Mouse (Mus musculus) heart, postnatal 0 days (tissue): ENCODE measurements at regions not wholly inside any gene's neighbourhood (a gene's known extent, or its start where the extent isn't known, plus 50 kb on each side); places are given as distances from the start of the nearest gene placed in this dataset.

ENCODE experiments used
- ATAC-seq: fragments of 200-750 bp; cut with Nextera tagmentation; 2 replicates; pipeline ENCODE4 v1.8.0; 2017; ENCODE audit warnings: low read depth, moderate number of reproducible peaks, moderate library complexity; ENCODE audit not compliant: insufficient read depth
- DNase-seq: peaks from one replicate; pipeline ENCODE4 v3.0.0-alpha.2; 2016; ENCODE audit warnings: low spot score
- H3K27ac ChIP-seq: fragments of 300-500 bp; sonication (generic); 2 replicates; pipeline ENCODE4 v1.5.1; 2014; ENCODE audit warnings: low read depth, mild to moderate bottlenecking
- H3K27me3 ChIP-seq: fragments of 300-500 bp; sonication (generic); 2 replicates; pipeline ENCODE4 v1.6.1; 2014; ENCODE audit warnings: low read length, mixed read lengths; ENCODE audit not compliant: control insufficient read depth, insufficient read depth
- H3K36me3 ChIP-seq: fragments of 300-500 bp; sonication (generic); replicated peaks from 2 replicates; pipeline ENCODE4 v1.6.1; 2014; ENCODE audit warnings: low read length, mixed read lengths; ENCODE audit not compliant: control insufficient read depth, insufficient read depth
- H3K4me1 ChIP-seq: fragments of 300-500 bp; sonication (generic); 2 replicates; pipeline ENCODE4 v1.6.1; 2014; ENCODE audit warnings: antibody characterized with exemption; ENCODE audit not compliant: control insufficient read depth, insufficient read depth
- H3K4me2 ChIP-seq: fragments of 300-500 bp; sonication (generic); 2 replicates; pipeline ENCODE4 v1.6.1; 2014; ENCODE audit warnings: low read depth, mild to moderate bottlenecking, low read length, moderate library complexity
- H3K4me3 ChIP-seq: fragments of 300-500 bp; sonication (generic); 2 replicates; pipeline ENCODE4 v1.5.1; 2014; ENCODE audit warnings: low read depth, low read length
- H3K9ac ChIP-seq: fragments of 300-500 bp; sonication (generic); replicated peaks from 2 replicates; pipeline ENCODE4 v1.6.1; 2014; ENCODE audit warnings: low read depth, low read length, mixed read lengths
- H3K9me3 ChIP-seq: fragments of 300-500 bp; sonication (generic); replicated peaks from 2 replicates; pipeline ENCODE4 v1.6.1; 2016; ENCODE audit warnings: low read length; ENCODE audit not compliant: control insufficient read depth
- CTCF ChIP-seq: IDR thresholded peaks from 2 replicates; pipeline ENCODE4 v1.5.1; 2016; ENCODE audit warnings: antibody characterized with exemption, control low read depth, low read depth
- EP300 ChIP-seq: IDR thresholded peaks from 2 replicates; pipeline ENCODE4 v1.6.1; 2016; ENCODE audit warnings: antibody characterized with exemption, low read depth
- WGBS: fragments of 180-500 bp; shearing (Covaris S2); extraction: QIAGEN DNeasy Blood & Tissue Kit; methylation state at CpG from one replicate; pipeline ENCODE4 v1.1.7; 2014; 5-methylcytosine and 5-hydroxymethylcytosine counted together

DNA sequence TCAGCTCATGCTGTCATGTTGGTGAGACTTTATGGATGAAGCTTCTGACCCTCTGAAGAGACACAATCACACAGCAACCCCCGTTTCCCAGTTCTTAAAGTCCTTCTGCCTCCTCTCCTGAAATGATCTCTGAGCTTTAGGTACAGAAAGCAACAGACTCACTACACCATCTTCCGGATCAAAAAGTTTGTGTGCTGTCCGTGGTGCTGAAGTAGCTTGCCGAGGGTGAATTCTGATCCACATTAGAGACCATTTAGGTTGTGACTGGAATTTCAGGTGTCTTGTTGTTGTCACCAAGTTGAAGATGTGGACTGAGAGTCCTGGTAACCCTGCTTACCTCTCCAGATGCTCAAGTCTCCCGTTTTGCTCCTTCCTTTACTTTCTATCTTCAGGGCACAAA lies 375.2 kb downstream of the Shisa9 start:
- no peaks in the 10 kb centered on the region for H3K36me3 ChIP-seq
- WGBS, result 18% methylated on average over 5 of the region's 5 CpGs
- H3K27ac ChIP-seq, result no peak overlapping the region
- ATAC-seq (no peak), DNase-seq (peak; percentile 9)
- H3K4me2 ChIP-seq, result no peak overlapping the region
- TF ChIP-seq CTCF, result no peak
- no peak for TF ChIP-seq EP300
- H3K4me1 ChIP-seq, result no peaks in the 10 kb centered on the region
- H3K4me3 ChIP-seq, result no peak overlapping the region
- H3K9ac ChIP-seq, result no peak overlapping the region
- no peaks in the 10 kb centered on the region for H3K27me3 ChIP-seq
- no peaks in the 10 kb centered on the region for H3K9me3 ChIP-seq

DNA sequence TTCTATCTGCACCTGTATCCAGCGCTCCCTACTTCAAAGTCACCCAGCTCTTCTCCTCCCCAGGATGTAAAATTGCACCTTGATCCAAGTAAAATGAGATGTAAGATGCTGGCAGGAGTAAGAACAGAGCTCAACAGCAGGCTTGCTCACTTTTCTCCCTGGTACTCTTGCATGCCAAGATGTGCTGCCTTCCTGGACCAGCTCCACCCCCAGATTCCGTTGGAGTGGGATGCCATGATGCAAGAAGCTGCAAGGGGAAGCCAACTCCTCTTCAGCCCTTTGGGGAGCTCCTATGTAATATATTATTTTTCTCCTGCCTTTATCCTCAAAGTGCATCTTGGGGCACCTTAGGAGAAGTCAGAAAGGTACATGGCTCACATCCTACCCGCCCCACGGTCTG lies 405.6 kb downstream of the Shisa9 start:
- no peak overlapping the region for H3K4me3 ChIP-seq
- no peaks in the 10 kb centered on the region for H3K9me3 ChIP-seq
- no peaks in the 10 kb centered on the region for H3K4me1 ChIP-seq
- DNase-seq (no peak), ATAC-seq (no peak)
- no peaks in the 10 kb centered on the region for H3K27me3 ChIP-seq
- no peak overlapping the region for H3K4me2 ChIP-seq
- no peaks in the 10 kb centered on the region for H3K36me3 ChIP-seq
- no peak overlapping the region for H3K9ac ChIP-seq
- no peak overlapping the region for H3K27ac ChIP-seq
- WGBS, result 63% methylated on average over 4 of the region's 4 CpGs
- TF ChIP-seq CTCF, result no peak
- no peak for TF ChIP-seq EP300

DNA sequence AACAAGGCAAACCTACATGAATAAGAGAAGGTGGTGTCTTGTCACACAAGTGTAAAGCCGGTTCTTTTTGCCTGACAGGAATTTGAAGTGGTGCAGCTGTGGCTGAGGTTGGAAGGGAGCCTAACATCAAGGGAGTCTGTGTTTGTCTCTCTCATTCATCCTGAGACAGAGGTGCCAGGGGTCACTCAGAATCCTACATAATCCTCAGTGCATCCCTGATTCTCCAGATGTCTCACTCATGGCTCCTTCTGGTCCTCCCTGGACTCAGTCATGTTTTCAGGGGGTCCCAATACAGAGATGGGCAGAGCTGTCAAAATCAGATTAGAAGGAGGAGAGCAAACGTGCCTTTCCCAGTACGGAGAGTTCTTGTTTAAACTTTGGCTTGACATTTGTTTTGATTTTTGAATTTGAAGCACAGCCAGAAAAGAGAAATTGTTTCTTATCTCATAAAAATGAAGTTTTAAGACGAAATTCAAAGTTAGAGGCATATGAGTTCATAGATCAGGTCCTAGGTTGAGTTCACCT lies 451.8 kb downstream of the Shisa9 start:
- no peak overlapping the region for H3K4me2 ChIP-seq
- DNase-seq (no peak), ATAC-seq (no peak)
- H3K27ac ChIP-seq, result no peak overlapping the region
- H3K9ac ChIP-seq, result no peak overlapping the region
- H3K4me3 ChIP-seq, result no peak overlapping the region
- no peaks in the 10 kb centered on the region for H3K9me3 ChIP-seq
- H3K27me3 ChIP-seq, result no peaks in the 10 kb centered on the region
- no peaks in the 10 kb centered on the region for H3K36me3 ChIP-seq
- no peaks in the 10 kb centered on the region for H3K4me1 ChIP-seq
- TF ChIP-seq EP300 (no peak), CTCF (no peak)
- WGBS, result 44% methylated on average over 4 of the region's 4 CpGs

DNA sequence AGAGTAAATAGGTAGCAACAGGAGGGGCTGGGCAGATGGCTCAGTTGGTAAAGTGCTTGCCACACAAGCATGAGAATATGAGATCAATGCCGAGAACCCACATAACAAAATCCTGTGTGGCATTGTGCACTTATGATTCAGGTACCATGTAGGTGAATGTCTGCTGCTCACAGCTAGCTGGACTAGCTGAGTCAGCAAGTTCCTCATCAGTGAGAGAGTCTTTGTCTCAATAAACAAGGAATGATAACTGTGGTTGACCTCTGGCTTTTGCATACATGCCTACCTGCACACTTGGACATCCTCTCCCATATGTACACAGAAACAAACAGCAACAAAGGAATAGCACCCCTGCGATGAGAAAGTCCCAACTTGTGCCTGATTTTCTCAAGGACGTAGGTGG lies 454.7 kb downstream of the Shisa9 start:
- DNase-seq, result no peak
- no peaks in the 10 kb centered on the region for H3K27me3 ChIP-seq
- no peaks in the 10 kb centered on the region for H3K9me3 ChIP-seq
- H3K36me3 ChIP-seq, result no peaks in the 10 kb centered on the region
- no peak overlapping the region for H3K27ac ChIP-seq
- H3K4me1 ChIP-seq, result no peaks in the 10 kb centered on the region
- no peak for ATAC-seq
- no peak overlapping the region for H3K4me3 ChIP-seq
- 79% methylated on average over 3 of the region's 3 CpGs for WGBS
- H3K9ac ChIP-seq, result no peak overlapping the region
- H3K4me2 ChIP-seq, result no peak overlapping the region
- TF ChIP-seq EP300 (no peak), CTCF (no peak)

- ATAC-seq (no peak), DNase-seq (no peak)
- H3K4me3 ChIP-seq, result no peak overlapping the region
- TF ChIP-seq CTCF (no peak), EP300 (no peak)
- no peaks in the 10 kb centered on the region for H3K27me3 ChIP-seq
- 62% methylated on average over 4 of the region's 4 CpGs for WGBS
- no peak overlapping the region for H3K9ac ChIP-seq
- no peaks in the 10 kb centered on the region for H3K4me1 ChIP-seq
- no peak overlapping the region for H3K27ac ChIP-seq
- H3K4me2 ChIP-seq, result no peak overlapping the region
- no peaks in the 10 kb centered on the region for H3K36me3 ChIP-seq
- no peaks in the 10 kb centered on the region for H3K9me3 ChIP-seq
Observed at GRCm38 (mm10) chr16:12454791-12455190, 470.9 kb downstream of the Shisa9 start.
